Mouse (Mus musculus) heart, embryonic 10.5 days (tissue): ENCODE measurements around the gene Slc15a1. TPM values are rescaled to one million over a fixed set of nuclear protein-coding genes. Genes with fewer than 3 reads are reported as not detected.

Experiments
- DNase-seq: peaks from one replicate; pipeline ENCODE4 v3.0.0-alpha.2; 2017; ENCODE audit warnings: low spot score
- H3K27ac ChIP-seq: fragments of 300-500 bp; sonication (generic); 2 replicates; pipeline ENCODE4 v1.5.1; 2016; ENCODE audit warnings: mild to moderate bottlenecking
- H3K27me3 ChIP-seq: fragments of 300-500 bp; sonication (generic); 2 replicates; pipeline ENCODE4 v1.6.1; 2016; ENCODE audit warnings: mild to moderate bottlenecking; ENCODE audit not compliant: poor library complexity, insufficient read depth, severe bottlenecking
- H3K36me3 ChIP-seq: fragments of 300-500 bp; sonication (generic); 2 replicates; pipeline ENCODE4 v1.6.1; 2016; ENCODE audit warnings: mild to moderate bottlenecking, moderate library complexity
- H3K4me1 ChIP-seq: fragments of 300-500 bp; sonication (generic); 2 replicates; pipeline ENCODE4 v1.6.1; 2016; ENCODE audit warnings: mild to moderate bottlenecking
- H3K4me3 ChIP-seq: fragments of 300-500 bp; sonication (generic); 2 replicates; pipeline ENCODE4 v1.5.1; 2016; ENCODE audit warnings: mild to moderate bottlenecking, moderate library complexity
- H3K9me3 ChIP-seq: fragments of 300-500 bp; sonication (generic); 2 replicates; pipeline ENCODE4 v1.6.1; 2016; ENCODE audit warnings: mild to moderate bottlenecking, moderate library complexity
- WGBS: fragments of 180-500 bp; shearing (Covaris S2); methylation state at CpG from one replicate; pipeline ENCODE4 v1.1.7; 2016; 5-methylcytosine and 5-hydroxymethylcytosine counted together
- polyA plus RNA-seq: library from polyadenylated mRNA; unstranded; fragments of >200 nt; fragmentation: Nextera tagmentation; extraction: Ambion mirVana; gene quantifications from 2 replicates; pipeline ENCODE4 v1.2.1, GENCODE M21; 2016

Slc15a1 gene
- polyA plus RNA-seq, 1 experiment from 2014 or later, result not detected

GRCm38 (mm10) chr14:121457536-121457935 is 47.5 kb downstream of the Slc15a1 start:
- Histone ChIP-seq H3K4me3 (no peak overlapping the region), H3K27ac (no peak overlapping the region), H3K27me3 (0 out of 2 replicates have a peak, but pooled peaks cover 5% of the 10 kb centered on the region), H3K9me3 (no peaks in the 10 kb centered on the region), H3K36me3 (no peaks in the 10 kb centered on the region), H3K4me1 (peaks cover 11% of the 10 kb centered on the region)
- WGBS, result 74% methylated on average over 6 of the region's 6 CpGs
- DNase-seq, result no peak

DNA sequence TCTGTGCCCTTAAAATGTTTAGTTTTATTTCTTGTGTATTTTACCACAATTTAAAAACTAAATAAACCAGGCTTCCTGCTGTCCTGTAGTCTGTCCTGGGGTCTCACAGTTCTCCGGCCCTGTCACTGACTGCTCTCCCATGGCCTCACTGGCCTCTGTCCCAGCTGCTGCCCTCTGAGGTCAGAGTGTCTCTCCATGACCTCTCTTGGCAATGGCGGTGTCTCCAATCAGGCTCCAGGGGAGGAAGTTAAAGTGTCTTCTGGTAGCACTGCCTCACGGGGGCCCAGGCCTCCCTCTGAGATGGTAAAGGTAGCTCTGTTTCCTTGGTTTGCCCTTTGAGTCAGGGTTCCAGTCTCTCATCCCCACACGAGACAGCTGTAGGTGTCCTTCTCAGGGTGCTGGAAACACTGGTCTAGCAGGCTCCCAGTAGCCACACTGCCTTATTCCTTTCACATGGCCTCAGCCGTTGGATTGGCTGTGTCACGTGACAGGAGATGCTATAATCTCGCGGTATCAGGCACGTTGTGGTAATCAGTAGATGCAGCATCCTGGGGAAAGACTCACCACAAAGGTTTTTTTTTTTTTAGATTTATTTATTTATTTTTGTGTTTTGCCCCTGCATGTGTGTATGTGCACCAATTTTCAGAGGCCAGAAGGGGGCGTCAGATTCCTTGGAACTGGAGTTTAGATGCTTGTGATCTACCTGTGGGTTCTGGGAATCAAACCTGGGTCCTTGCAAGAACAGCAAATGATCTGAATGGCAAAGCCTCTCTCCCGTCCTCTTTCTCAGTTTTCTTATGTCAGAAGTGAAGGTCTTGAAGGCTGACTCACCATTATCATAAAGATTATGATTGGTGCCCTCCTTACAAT is 48.4 kb downstream of the Slc15a1 start:
- Histone ChIP-seq H3K27ac (no peak overlapping the region), H3K9me3 (no peaks in the 10 kb centered on the region), H3K4me1 (peaks cover 11% of the 10 kb centered on the region), H3K27me3 (0 out of 2 replicates have a peak, but pooled peaks cover 5% of the 10 kb centered on the region), H3K36me3 (no peaks in the 10 kb centered on the region), H3K4me3 (no peak overlapping the region)
- whole genome bisulfite sequencing, result 81% methylated on average over 11 of the region's 11 CpGs
- no peak for DNase-seq

DNA sequence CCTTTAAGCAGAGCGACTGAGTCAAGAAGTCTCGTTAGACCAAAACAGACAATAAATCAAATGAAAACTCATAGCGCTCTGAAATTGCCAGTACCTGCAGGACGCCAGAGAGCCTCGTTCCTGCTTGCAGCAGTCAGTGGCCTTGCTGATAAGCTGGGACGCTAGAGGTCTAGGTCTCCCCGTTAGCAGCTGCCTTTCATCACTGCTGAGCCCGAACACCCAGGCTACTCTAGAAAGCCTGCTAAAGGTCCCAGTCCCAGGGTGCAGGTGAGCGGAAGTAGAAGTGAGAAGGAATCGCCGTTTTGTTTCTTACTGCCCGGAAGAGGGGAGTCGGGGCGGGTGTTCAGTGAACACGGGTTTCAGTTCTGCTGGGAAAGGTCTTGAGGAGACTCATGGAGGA is 49.1 kb downstream of the Slc15a1 start:
- no peak overlapping the region for H3K27ac ChIP-seq
- H3K4me1 ChIP-seq, result peaks cover 11% of the 10 kb centered on the region
- no peaks in the 10 kb centered on the region for H3K9me3 ChIP-seq
- H3K4me3 ChIP-seq, result no peak overlapping the region
- H3K27me3 ChIP-seq, result 0 out of 2 replicates have a peak, but pooled peaks cover 5% of the 10 kb centered on the region
- no peak for DNase-seq
- H3K36me3 ChIP-seq, result no peaks in the 10 kb centered on the region
- 62% methylated on average over 15 of the region's 15 CpGs for WGBS

DNA sequence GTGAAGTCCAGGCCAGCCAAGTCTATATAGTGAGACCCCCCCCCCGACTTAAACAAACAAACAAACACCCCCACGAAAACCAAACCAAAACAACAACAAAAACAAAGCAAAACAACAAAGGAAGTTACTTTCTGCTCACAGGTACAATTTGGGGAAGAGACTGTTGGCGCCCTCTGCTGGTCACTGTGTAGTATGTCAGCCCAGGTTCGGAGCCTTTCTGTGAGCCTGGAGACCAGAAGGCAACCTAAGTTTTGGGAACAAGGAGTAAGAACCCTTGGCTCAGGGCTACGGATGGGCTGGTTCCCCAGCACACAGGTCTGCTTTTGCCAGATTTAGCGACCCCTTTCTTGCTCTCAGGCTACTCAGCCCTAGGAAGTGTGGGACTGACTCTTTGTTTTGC is 49.5 kb downstream of the Slc15a1 start:
- WGBS, result 8% methylated on average over 6 of the region's 6 CpGs
- H3K27ac ChIP-seq, result no peak overlapping the region

GRCm38 (mm10) chr14:121453130-121453529 is 51.9 kb downstream of the Slc15a1 start:
- WGBS, result 47% methylated on average over 3 of the region's 3 CpGs
- Histone ChIP-seq H3K27ac (no peak overlapping the region), H3K36me3 (no peaks in the 10 kb centered on the region)

More for the DNA sequence above, 49.5 kb downstream of the Slc15a1 start:
- H3K36me3 ChIP-seq, result no peaks in the 10 kb centered on the region
- H3K27me3 ChIP-seq, result 0 out of 2 replicates have a peak, but pooled peaks cover 5% of the 10 kb centered on the region
- no peak for DNase-seq
- H3K4me1 ChIP-seq, result peaks cover 11% of the 10 kb centered on the region
- no peaks in the 10 kb centered on the region for H3K9me3 ChIP-seq
- H3K4me3 ChIP-seq, result no peak overlapping the region

GRCm38 (mm10) chr14:121452227-121452626 is 52.8 kb downstream of the Slc15a1 start:
- Histone ChIP-seq H3K4me1 (peaks cover 15% of the 10 kb centered on the region), H3K27me3 (0 out of 2 replicates have a peak, but pooled peaks cover 5% of the 10 kb centered on the region), H3K36me3 (no peaks in the 10 kb centered on the region), H3K4me3 (no peak overlapping the region), H3K27ac (no peak overlapping the region), H3K9me3 (no peaks in the 10 kb centered on the region)
- peak; percentile 66 for DNase-seq
- 79% methylated on average over 6 of the region's 6 CpGs for WGBS

More at GRCm38 (mm10) chr14:121453130-121453529, 51.9 kb downstream of the Slc15a1 start:
- Histone ChIP-seq H3K27me3 (0 out of 2 replicates have a peak, but pooled peaks cover 5% of the 10 kb centered on the region), H3K4me3 (no peak overlapping the region), H3K4me1 (peaks cover 11% of the 10 kb centered on the region), H3K9me3 (no peaks in the 10 kb centered on the region)
- DNase-seq, result no peak

DNA sequence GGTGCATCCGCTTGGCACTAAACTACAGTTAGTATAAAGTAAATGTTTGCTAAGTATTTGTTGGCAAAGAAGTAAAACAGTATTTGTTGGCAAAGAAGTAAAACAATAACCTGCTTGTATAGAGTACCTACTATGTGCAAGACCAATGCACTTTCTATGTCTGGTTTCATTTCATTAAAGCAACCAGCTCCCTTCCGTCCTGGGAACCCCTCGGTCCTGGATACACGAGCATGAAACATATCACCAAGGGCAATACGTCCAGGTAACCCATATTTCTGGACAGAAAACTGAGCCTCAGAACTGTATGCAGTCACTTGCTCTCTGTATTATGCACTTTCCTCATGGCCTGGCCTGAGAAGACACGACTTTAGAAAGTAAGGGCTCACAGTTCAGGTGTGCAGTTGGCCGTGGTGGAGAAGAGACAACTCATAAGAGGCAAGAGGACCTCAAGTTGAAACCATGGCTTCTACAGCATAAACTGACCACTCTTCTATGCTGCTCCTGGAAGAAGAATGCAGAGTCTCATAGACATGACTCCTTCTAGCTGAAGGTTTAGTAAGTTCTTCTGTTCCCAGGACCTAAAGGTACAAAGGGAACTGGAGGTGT is 53.5 kb downstream of the Slc15a1 start:
- Histone ChIP-seq H3K4me1 (peaks cover 20% of the 10 kb centered on the region), H3K36me3 (no peaks in the 10 kb centered on the region)
- WGBS, result 56% methylated on average over 7 of the region's 7 CpGs

GRCm38 (mm10) chr14:121450504-121451423 is 54.3 kb downstream of the Slc15a1 start:
- 0 out of 2 replicates have a peak, but pooled peaks cover 5% of the 10 kb centered on the region for H3K27me3 ChIP-seq
- no peaks in the 10 kb centered on the region for H3K36me3 ChIP-seq
- WGBS, result 12% methylated on average over 18 of the region's 18 CpGs
- no peak for DNase-seq
- peak overlapping the region; percentile 25; the same call in 1 of the 2 replicates for H3K27ac ChIP-seq
- peaks cover 15% of the 10 kb centered on the region for H3K4me1 ChIP-seq
- peak overlapping the region; percentile 52 for H3K4me3 ChIP-seq
- no peaks in the 10 kb centered on the region for H3K9me3 ChIP-seq

More for the DNA sequence above, 53.5 kb downstream of the Slc15a1 start:
- H3K27ac ChIP-seq, result no peak overlapping the region
- H3K27me3 ChIP-seq, result 0 out of 2 replicates have a peak, but pooled peaks cover 5% of the 10 kb centered on the region
- H3K4me3 ChIP-seq, result no peak overlapping the region
- peak; percentile 55 for DNase-seq
- H3K9me3 ChIP-seq, result no peaks in the 10 kb centered on the region

DNA sequence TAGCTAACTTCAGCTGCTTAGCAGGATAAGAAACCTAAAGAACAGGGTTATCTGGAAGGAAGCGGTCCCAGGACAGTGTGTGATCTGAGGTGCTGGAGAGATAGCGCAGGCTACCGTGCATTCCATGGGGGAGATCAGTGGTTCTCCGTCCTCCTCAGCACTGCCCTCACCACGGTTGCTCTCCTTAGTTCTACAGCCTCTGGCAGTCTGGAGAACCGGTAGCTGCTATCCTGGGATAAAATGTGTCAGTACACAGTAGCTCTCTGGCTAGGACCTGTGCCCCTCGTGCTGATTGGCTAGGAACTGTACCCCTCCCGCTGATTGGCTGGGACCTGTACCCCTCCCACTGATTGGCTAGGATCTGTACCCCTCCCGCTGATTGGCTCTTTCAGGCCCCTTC is 58.1 kb downstream of the Slc15a1 start:
- peak overlapping the region; percentile 35 for H3K4me3 ChIP-seq
- DNase-seq, result no peak
- H3K27ac ChIP-seq, result peak overlapping the region; percentile 69
- 4% methylated on average over 9 of the region's 9 CpGs for WGBS
- no peaks in the 10 kb centered on the region for H3K36me3 ChIP-seq
- no peaks in the 10 kb centered on the region for H3K9me3 ChIP-seq
- no peaks in the 10 kb centered on the region for H3K27me3 ChIP-seq
- H3K4me1 ChIP-seq, result peaks cover 19% of the 10 kb centered on the region

DNA sequence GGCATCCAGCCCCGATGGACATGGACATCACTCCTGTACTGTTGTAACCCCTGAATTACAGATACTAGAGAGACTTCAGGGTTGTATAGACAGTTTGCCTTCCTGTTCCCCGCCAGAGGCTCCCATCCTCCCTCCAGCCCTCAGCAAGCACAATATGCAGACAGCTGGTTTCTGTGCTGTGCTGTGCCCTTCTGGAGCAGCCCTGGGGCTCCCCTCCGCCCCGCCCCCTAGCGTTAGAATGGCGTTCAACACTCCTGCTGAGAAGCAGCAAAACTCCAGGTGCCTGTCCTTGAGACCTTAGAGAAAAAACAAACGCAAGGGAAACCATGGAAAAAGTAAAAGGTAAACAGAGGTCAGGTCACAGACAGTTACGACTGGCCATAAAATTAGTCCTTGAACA is 59.9 kb downstream of the Slc15a1 start:
- 17% methylated on average over 8 of the region's 8 CpGs for WGBS
- H3K36me3 ChIP-seq, result no peaks in the 10 kb centered on the region

GRCm38 (mm10) chr14:121440807-121441206 is 64.2 kb downstream of the Slc15a1 start:
- no peaks in the 10 kb centered on the region for H3K9me3 ChIP-seq
- no peak overlapping the region for H3K27ac ChIP-seq
- H3K27me3 ChIP-seq, result 0 out of 2 replicates have a peak, but pooled peaks cover 3% of the 10 kb centered on the region
- 95% methylated on average over 6 of the region's 6 CpGs for WGBS
- DNase-seq, result no peak
- peaks cover 21% of the 10 kb centered on the region for H3K4me1 ChIP-seq
- no peaks in the 10 kb centered on the region for H3K36me3 ChIP-seq
- H3K4me3 ChIP-seq, result no peak overlapping the region

More for the DNA sequence above, 59.9 kb downstream of the Slc15a1 start:
- H3K27ac ChIP-seq, result no peak overlapping the region
- H3K4me3 ChIP-seq, result no peak overlapping the region
- DNase-seq, result no peak
- H3K27me3 ChIP-seq, result no peaks in the 10 kb centered on the region
- peaks cover 19% of the 10 kb centered on the region for H3K4me1 ChIP-seq
- no peaks in the 10 kb centered on the region for H3K9me3 ChIP-seq

DNA sequence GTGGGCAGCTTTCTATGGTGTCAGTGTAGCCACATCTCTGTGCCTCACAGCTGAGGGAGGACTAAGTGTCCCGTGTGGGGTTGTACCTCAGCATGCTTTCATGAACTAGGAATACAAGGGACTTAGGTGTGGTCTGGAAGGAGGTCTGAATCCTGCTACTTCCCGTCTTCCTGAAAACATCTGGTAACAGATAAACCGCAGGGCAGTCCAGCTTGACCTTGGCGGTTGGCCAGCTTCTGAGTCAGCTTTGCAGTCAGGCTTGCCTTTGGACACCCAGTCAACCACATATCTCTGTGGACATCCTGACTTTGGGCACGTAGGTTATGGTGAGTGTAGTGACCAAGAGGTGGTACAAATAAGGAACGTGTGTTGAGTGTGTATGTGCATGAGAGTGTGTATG is 68.0 kb downstream of the Slc15a1 start:
- peaks cover 27% of the 10 kb centered on the region for H3K4me1 ChIP-seq
- no peaks in the 10 kb centered on the region for H3K9me3 ChIP-seq
- WGBS, result 46% methylated on average over 6 of the region's 6 CpGs
- H3K27ac ChIP-seq, result peak overlapping the region; percentile 89
- no peaks in the 10 kb centered on the region for H3K36me3 ChIP-seq
- H3K27me3 ChIP-seq, result 0 out of 2 replicates have a peak, but pooled peaks cover 3% of the 10 kb centered on the region
- DNase-seq, result peak; percentile 87
- no peak overlapping the region for H3K4me3 ChIP-seq
